Mouse (Mus musculus) layer of hippocampus, postnatal 14 days (tissue): ENCODE data around the gene Cog1. TPM values are rescaled to one million over a fixed set of nuclear protein-coding genes. Genes with fewer than 3 reads are reported as not detected.

Experiments
- DNase-seq, 2 experiments: peaks; one replicate each; pipeline ENCODE4 v3.0.0; 2021 to 2022; ENCODE audit warnings: low spot score in 2 of 2, mixed read lengths in 1 of 2
- long read RNA-seq, 2 experiments: library from polyadenylated mRNA; stranded (forward); transcript quantifications; one replicate each; pipeline ENCODE4 v2.0.0; 2021
- total RNA-seq, 2 experiments: library from RNA; stranded (reverse); gene quantifications; 2 replicates each; pipeline ENCODE4 v1.2.3; 2021

The Cog1 gene
- 10 to 100 TPM; 42.5 to 46.2 TPM for total RNA-seq
- long read RNA-seq, experiment 1, transcript Cog1-201 (14 exons, 3,935 nt): major isoform, 50 of 73 reads
- long read RNA-seq, experiment 1, partial matches to known transcripts: 5 of 73 reads
- long read RNA-seq, experiment 1, other reads (novel, unspliced or antisense): 18 of 73 reads
- long read RNA-seq, experiment 2, transcript Cog1-201 (14 exons, 3,935 nt): major isoform, 48 of 86 reads
- long read RNA-seq, experiment 2, partial matches to known transcripts: 11 of 86 reads
- long read RNA-seq, experiment 2, other reads (novel, unspliced or antisense): 27 of 86 reads

- no peak for DNase-seq
Observed at GRCm38 (mm10) chr11:113648690-113649352, at the start of gene Cog1. Gene Cog1, plus strand, starts transcription at chr11:113649169.

GRCm38 (mm10) chr11:113600526-113601245, 48.3 kb upstream of the Cog1 start:
- no peak for DNase-seq

GRCm38 (mm10) chr11:113601616-113602343, 47.2 kb upstream of the Cog1 start:
- DNase-seq: no peak

GRCm38 (mm10) chr11:113607556-113607955, 41.4 kb upstream of the Cog1 start:
- no peak for DNase-seq

GRCm38 (mm10) chr11:113609581-113609980, 39.4 kb upstream of the Cog1 start:
- DNase-seq: no peak

- no peak for DNase-seq
Observed at GRCm38 (mm10) chr11:113610266-113610665, 38.7 kb upstream of the Cog1 start.

- no peak for DNase-seq
Observed at GRCm38 (mm10) chr11:113611112-113611646, 37.8 kb upstream of the Cog1 start.

- peak; percentile 55 to 58 for DNase-seq
Observed at GRCm38 (mm10) chr11:113611664-113612611, 37.0 kb upstream of the Cog1 start.

GRCm38 (mm10) chr11:113614476-113614875, 34.5 kb upstream of the Cog1 start:
- no peak for DNase-seq

GRCm38 (mm10) chr11:113617132-113617911, 31.6 kb upstream of the Cog1 start:
- peak; percentile 75 to 81 for DNase-seq

- no peak for DNase-seq
Observed at GRCm38 (mm10) chr11:113618303-113618671, 30.7 kb upstream of the Cog1 start.

- DNase-seq: peak; percentile 82 to 84
Observed at GRCm38 (mm10) chr11:113618672-113619419, 30.1 kb upstream of the Cog1 start, which contains the start of gene Sstr2. Gene Sstr2, plus strand, starts transcription at chr11:113619342.

GRCm38 (mm10) chr11:113619420-113620080, 29.4 kb upstream of the Cog1 start:
- DNase-seq: no peak

- no peak for DNase-seq
Observed at GRCm38 (mm10) chr11:113621001-113621400, 28.0 kb upstream of the Cog1 start.

- DNase-seq: no peak
Observed at GRCm38 (mm10) chr11:113622028-113622427, 26.9 kb upstream of the Cog1 start.

- no peak for DNase-seq
Observed at GRCm38 (mm10) chr11:113625437-113625836, 23.5 kb upstream of the Cog1 start.

- DNase-seq: no peak
Observed at GRCm38 (mm10) chr11:113627785-113628184, 21.2 kb upstream of the Cog1 start.

- no peak for DNase-seq
Observed at GRCm38 (mm10) chr11:113630642-113631041, 18.3 kb upstream of the Cog1 start.
